Mouse (Mus musculus) bone marrow, adult 2 months (tissue): ENCODE measurements around the gene Gm17268. TPM values are rescaled to one million over a fixed set of nuclear protein-coding genes. Genes with fewer than 3 reads are reported as not detected.
A peak's percentile ranks its signal among the peaks of the same experiment; 100 is the strongest.

Experiments
- H3K27ac ChIP-seq: fragments of 200-500 bp; 2 replicates; pipeline ENCODE4 v1.5.1; 2012; ENCODE audit warnings: low read depth, mild to moderate bottlenecking, control low read depth, inconsistent platforms, low read length; ENCODE audit not compliant: control insufficient read depth, poor library complexity, insufficient read depth
- H3K4me1 ChIP-seq: fragments of 200-500 bp; 2 replicates; pipeline ENCODE4 v1.6.1; 2011; ENCODE audit warnings: low read length; ENCODE audit not compliant: control insufficient read depth, insufficient read depth
- H3K4me3 ChIP-seq: fragments of 200-500 bp; replicated peaks from 2 replicates; pipeline ENCODE3; 2011; ENCODE audit warnings: mild to moderate bottlenecking, low read depth, low read length, control low read depth; ENCODE audit not compliant: control insufficient read depth
- CTCF ChIP-seq: fragments of 200-500 bp; IDR thresholded peaks from 2 replicates; pipeline ENCODE4 v1.5.1; 2011; ENCODE audit warnings: low read length, control low read depth; ENCODE audit not compliant: control insufficient read depth, insufficient read depth
- POLR2A ChIP-seq: fragments of 200-500 bp; IDR thresholded peaks from 2 replicates; pipeline ENCODE4 v1.6.1; 2011; ENCODE audit warnings: low read depth, mild to moderate bottlenecking, control low read depth, low read length, borderline replicate concordance; ENCODE audit not compliant: control insufficient read depth
- WGBS: fragments of 180-500 bp; shearing (Covaris S2); methylation state at CpG from one replicate; pipeline ENCODE4 v1.1.7; 2018; 5-methylcytosine and 5-hydroxymethylcytosine counted together
- polyA plus RNA-seq: library from polyadenylated mRNA; stranded (reverse); fragments of >200 nt; gene quantifications from 2 replicates; pipeline ENCODE4 v1.2.4, GENCODE M21; 2011; ENCODE audit warnings: low replicate concordance; ENCODE audit not compliant: missing spikeins, insufficient read depth, insufficient read length

Gm17268 gene
- polyA plus RNA-seq, 1 experiment = not detected

GRCm38 (mm10) chr11:82021406-82021805 is 17.0 kb downstream of the Gm17268 start:
- Histone ChIP-seq H3K4me3 (no peak overlapping the region), H3K4me1 (peaks cover 2% of the 10 kb centered on the region; the same call in 1 of the 2 replicates), H3K27ac (no peak overlapping the region)
- TF ChIP-seq POLR2A (no peak), CTCF (no peak)
- 2% methylated on average over 3 of the region's 3 CpGs for WGBS

- Histone ChIP-seq H3K4me1 (peaks cover 2% of the 10 kb centered on the region; the same call in 1 of the 2 replicates), H3K4me3 (no peak overlapping the region)
These were observed 18.6 kb downstream of the Gm17268 start for GRCm38 (mm10) chr11:82019793-82020192.

GRCm38 (mm10) chr11:82019389-82019788 is 19.0 kb downstream of the Gm17268 start:
- Histone ChIP-seq H3K27ac (no peak overlapping the region), H3K4me3 (no peak overlapping the region), H3K4me1 (peaks cover 2% of the 10 kb centered on the region; the same call in 1 of the 2 replicates)
- TF ChIP-seq CTCF (no peak), POLR2A (no peak)
- WGBS = 61% methylated on average over 2 of the region's 2 CpGs

More at GRCm38 (mm10) chr11:82019793-82020192, 18.6 kb downstream of the Gm17268 start:
- no peak for TF ChIP-seq POLR2A
- TF ChIP-seq CTCF = no peak
- no peak overlapping the region for H3K27ac ChIP-seq

- TF ChIP-seq CTCF (no peak), POLR2A (no peak)
- Histone ChIP-seq H3K4me3 (no peak overlapping the region), H3K27ac (no peak overlapping the region), H3K4me1 (no peaks in the 10 kb centered on the region)
- WGBS = 65% methylated on average over 3 of the region's 3 CpGs
These were observed 22.1 kb downstream of the Gm17268 start for GRCm38 (mm10) chr11:82016181-82016780.

DNA sequence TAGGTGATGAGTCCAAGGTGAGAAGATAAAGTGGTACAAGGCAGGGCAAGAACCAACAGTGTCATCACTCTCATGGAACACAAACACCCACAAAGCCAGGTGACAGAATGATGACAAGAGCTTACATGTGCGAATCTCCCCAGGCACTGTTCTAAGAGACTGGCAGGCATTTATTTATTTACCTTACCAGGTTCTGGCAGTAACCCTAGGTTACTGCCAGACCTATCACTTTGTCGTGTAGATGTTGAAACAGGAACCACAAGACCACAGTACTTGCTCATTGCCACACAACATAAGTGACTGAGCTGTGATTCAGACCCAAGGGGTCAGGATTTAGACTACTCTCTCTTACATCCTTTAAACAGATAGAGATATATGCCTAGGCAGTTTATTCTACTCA is 23.3 kb downstream of the Gm17268 start:
- 33% methylated on average over 2 of the region's 2 CpGs for WGBS
- H3K4me1 ChIP-seq = no peaks in the 10 kb centered on the region
- TF ChIP-seq CTCF = no peak
- no peak for TF ChIP-seq POLR2A
- H3K27ac ChIP-seq = no peak overlapping the region
- no peak overlapping the region for H3K4me3 ChIP-seq

- WGBS = 24% methylated on average over 1 of the region's 1 CpGs
- TF ChIP-seq CTCF = no peak
- TF ChIP-seq POLR2A = no peak
- peaks cover 3% of the 10 kb centered on the region; the same call in 1 of the 2 replicates for H3K4me1 ChIP-seq
- H3K27ac ChIP-seq = no peak overlapping the region
- H3K4me3 ChIP-seq = no peak overlapping the region
These were observed 24.6 kb downstream of the Gm17268 start for GRCm38 (mm10) chr11:82013756-82014155.

GRCm38 (mm10) chr11:82011411-82012193 is 26.8 kb downstream of the Gm17268 start:
- 65% methylated on average over 8 of the region's 8 CpGs for WGBS
- no peak overlapping the region for H3K27ac ChIP-seq
- peaks cover 9% of the 10 kb centered on the region for H3K4me1 ChIP-seq
- no peak for TF ChIP-seq POLR2A
- TF ChIP-seq CTCF = no peak
- no peak overlapping the region for H3K4me3 ChIP-seq

- H3K4me1 ChIP-seq = peaks cover 10% of the 10 kb centered on the region
- 79% methylated on average over 3 of the region's 3 CpGs for WGBS
These were observed 28.2 kb downstream of the Gm17268 start for GRCm38 (mm10) chr11:82010115-82010514.

GRCm38 (mm10) chr11:82006796-82007423 is 31.5 kb downstream of the Gm17268 start:
- peak overlapping the region; percentile 74 for H3K27ac ChIP-seq

More at GRCm38 (mm10) chr11:82010115-82010514, 28.2 kb downstream of the Gm17268 start:
- Histone ChIP-seq H3K27ac (no peak overlapping the region), H3K4me3 (no peak overlapping the region)
- no peak for TF ChIP-seq POLR2A
- TF ChIP-seq CTCF = no peak

More at GRCm38 (mm10) chr11:82006796-82007423, 31.5 kb downstream of the Gm17268 start:
- WGBS = 2% methylated on average over 12 of the region's 12 CpGs
- Histone ChIP-seq H3K4me1 (peaks cover 10% of the 10 kb centered on the region), H3K4me3 (peak overlapping the region; percentile 21)
- TF ChIP-seq CTCF = no peak
- no peak for TF ChIP-seq POLR2A
